Mouse (Mus musculus): ENCODE data around the gene Borcs7. TPM values are rescaled to one million over a fixed set of nuclear protein-coding genes. Genes with fewer than 3 reads are reported as not detected.

The Borcs7 gene
- polyA plus RNA-seq, 1 experiment = 2.0 TPM

DNA sequence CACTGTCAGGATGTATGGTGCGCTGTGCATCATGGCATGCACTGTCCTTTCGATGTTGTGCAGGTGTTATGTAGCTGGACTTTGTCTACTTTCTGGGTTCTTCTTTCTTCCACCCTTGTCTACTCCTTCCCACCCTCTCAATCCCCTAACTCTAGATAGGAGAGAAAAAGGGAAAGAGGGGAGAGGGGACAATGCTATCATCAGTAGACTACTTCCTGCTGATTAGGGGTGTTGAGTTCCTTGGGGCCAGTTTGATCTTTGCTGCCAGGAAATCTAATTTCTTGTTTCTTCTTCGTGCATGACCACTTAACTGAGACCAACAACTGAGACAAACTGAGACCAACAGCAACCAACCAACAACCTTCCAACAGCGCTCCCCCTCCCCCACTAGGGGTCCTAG, 20.9 kb downstream of the Borcs7 start:
- no peaks in the 10 kb centered on the region for H3K27me3 ChIP-seq (ENCODE audit: control insufficient read depth, insufficient read depth, low read length)
- WGBS = 91% methylated on average over 4 of the region's 4 CpGs
- TF ChIP-seq CTCF (IDR thresholded peaks at IDR 0.05; ENCODE audit: extremely low read depth, insufficient read length, insufficient replicate concordance, low read depth, low read length) (no peak), POLR2A (IDR thresholded peaks at IDR 0.05; ENCODE audit: low read depth, low read length) (no peak)
- H3K27ac ChIP-seq (ENCODE audit: insufficient read depth, low read depth, low read length) = no peak overlapping the region
- no peak overlapping the region for H3K4me3 ChIP-seq (ENCODE audit: low read depth, low read length)
- peaks cover 16% of the 10 kb centered on the region for H3K36me3 ChIP-seq (ENCODE audit: control insufficient read depth, insufficient read depth, low read length)
- H3K4me1 ChIP-seq (ENCODE audit: control insufficient read depth, insufficient read depth, insufficient read length, low read length) = peaks cover 10% of the 10 kb centered on the region; the same call in 1 of the 2 replicates

DNA sequence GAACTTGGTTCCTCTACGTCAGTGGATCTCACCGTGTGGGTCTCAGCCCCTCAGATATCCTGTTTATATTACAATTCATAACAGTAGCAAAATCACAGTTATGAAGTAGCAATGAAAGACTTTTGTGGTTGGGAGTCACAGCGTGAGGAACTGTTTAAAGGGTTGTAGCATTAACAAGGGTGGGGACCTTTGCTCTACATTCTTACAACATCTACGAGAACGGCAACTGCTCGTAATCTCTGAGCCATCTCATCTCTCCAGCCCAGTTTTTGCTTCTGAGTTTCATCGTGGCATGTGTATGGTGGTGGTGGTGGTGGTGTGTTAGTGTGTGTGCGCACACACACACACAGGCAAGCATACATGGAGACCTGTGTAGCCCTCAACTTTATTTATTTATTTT, 24.5 kb downstream of the Borcs7 start:
- WGBS = 85% methylated on average over 8 of the region's 8 CpGs
- H3K4me3 ChIP-seq (ENCODE audit: low read depth, low read length) = no peak overlapping the region
- no peak for TF ChIP-seq POLR2A (IDR thresholded peaks at IDR 0.05; ENCODE audit: low read depth, low read length)
- TF ChIP-seq CTCF (IDR thresholded peaks at IDR 0.05; ENCODE audit: extremely low read depth, insufficient read length, insufficient replicate concordance, low read depth, low read length) = no peak
- no peaks in the 10 kb centered on the region for H3K27me3 ChIP-seq (ENCODE audit: control insufficient read depth, insufficient read depth, low read length)
- H3K4me1 ChIP-seq (ENCODE audit: control insufficient read depth, insufficient read depth, insufficient read length, low read length) = no peaks in the 10 kb centered on the region; the same call in 1 of the 2 replicates
- H3K36me3 ChIP-seq (ENCODE audit: control insufficient read depth, insufficient read depth, low read length) = peaks cover 31% of the 10 kb centered on the region
- H3K27ac ChIP-seq (ENCODE audit: insufficient read depth, low read depth, low read length) = no peak overlapping the region

DNA sequence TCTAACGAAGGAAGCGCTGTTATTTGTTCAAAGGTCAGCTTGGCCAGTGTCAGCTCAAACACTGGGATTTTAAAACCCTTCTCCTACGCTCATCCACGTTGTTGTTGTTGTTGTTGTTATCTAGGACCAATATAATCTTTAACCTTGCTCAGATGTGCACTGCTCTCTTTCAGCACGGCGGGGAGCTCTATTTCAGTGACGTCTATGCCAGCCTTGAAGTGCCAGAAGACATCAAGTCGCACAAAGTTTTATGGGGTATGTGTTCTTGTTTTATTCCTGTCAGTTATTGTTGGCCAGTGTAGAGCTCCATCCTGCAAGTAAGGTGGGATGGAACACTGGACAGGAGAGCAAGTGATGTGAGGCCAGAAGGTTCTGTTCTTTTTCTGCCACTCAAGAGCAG, 25.3 kb downstream of the Borcs7 start:
- H3K4me1 ChIP-seq (ENCODE audit: control insufficient read depth, insufficient read depth, insufficient read length, low read length) = no peaks in the 10 kb centered on the region; the same call in 1 of the 2 replicates
- no peaks in the 10 kb centered on the region for H3K27me3 ChIP-seq (ENCODE audit: control insufficient read depth, insufficient read depth, low read length)
- 87% methylated on average over 8 of the region's 8 CpGs for WGBS
- no peak overlapping the region for H3K4me3 ChIP-seq (ENCODE audit: low read depth, low read length)
- TF ChIP-seq POLR2A (IDR thresholded peaks at IDR 0.05; ENCODE audit: low read depth, low read length) (no peak), CTCF (IDR thresholded peaks at IDR 0.05; ENCODE audit: extremely low read depth, insufficient read length, insufficient replicate concordance, low read depth, low read length) (no peak)
- peaks cover 37% of the 10 kb centered on the region for H3K36me3 ChIP-seq (ENCODE audit: control insufficient read depth, insufficient read depth, low read length)
- H3K27ac ChIP-seq (ENCODE audit: insufficient read depth, low read depth, low read length) = no peak overlapping the region

DNA sequence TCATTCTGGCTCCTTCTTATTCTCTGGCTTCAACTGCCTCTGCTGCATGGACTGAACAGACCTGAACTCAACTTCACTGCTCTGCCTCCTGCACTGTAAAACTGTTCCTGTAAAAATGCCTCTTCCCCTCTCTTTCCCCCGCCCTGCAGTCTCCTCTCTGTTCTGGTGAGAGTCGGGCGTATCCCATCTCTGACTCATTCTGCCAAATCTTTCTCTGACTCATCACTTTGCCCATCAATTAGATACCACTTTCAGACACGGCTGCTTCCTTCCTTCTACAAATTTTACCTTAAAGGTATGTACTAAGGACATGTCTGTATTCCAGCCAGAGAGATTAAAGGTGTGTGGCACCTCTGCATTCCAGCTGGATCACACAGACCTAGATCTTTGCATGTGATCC, 28.4 kb downstream of the Borcs7 start:
- TF ChIP-seq CTCF (IDR thresholded peaks at IDR 0.05; ENCODE audit: extremely low read depth, insufficient read length, insufficient replicate concordance, low read depth, low read length) = no peak
- TF ChIP-seq POLR2A (IDR thresholded peaks at IDR 0.05; ENCODE audit: low read depth, low read length) = no peak
- Histone ChIP-seq H3K36me3 (ENCODE audit: control insufficient read depth, insufficient read depth, low read length) (peaks cover 50% of the 10 kb centered on the region), H3K4me1 (ENCODE audit: control insufficient read depth, insufficient read depth, insufficient read length, low read length) (no peaks in the 10 kb centered on the region), H3K27me3 (ENCODE audit: control insufficient read depth, insufficient read depth, low read length) (no peaks in the 10 kb centered on the region), H3K27ac (ENCODE audit: insufficient read depth, low read depth, low read length) (no peak overlapping the region), H3K4me3 (ENCODE audit: low read depth, low read length) (no peak overlapping the region)
- 67% methylated on average over 4 of the region's 4 CpGs for WGBS

DNA sequence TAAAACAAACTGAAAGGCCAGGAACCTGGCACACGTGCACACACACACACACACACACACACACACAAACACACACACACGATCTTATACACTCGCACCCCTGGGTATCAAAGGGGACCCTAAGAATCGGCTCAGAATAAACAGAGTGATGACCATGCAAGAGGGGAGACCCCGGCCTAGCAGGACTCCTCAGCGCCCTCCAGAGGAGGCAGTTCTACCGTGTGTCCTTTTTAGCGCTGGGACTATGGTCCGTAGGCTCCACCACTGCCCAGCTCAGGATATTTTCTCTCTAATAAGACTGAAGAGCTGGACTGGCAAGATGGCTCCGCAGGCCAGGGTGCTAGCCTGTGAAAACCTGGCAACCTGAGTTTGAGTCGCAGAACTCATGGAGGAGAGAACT, 34.7 kb downstream of the Borcs7 start:
- no peak overlapping the region for H3K4me3 ChIP-seq (ENCODE audit: low read depth, low read length)
- no peak overlapping the region for H3K27ac ChIP-seq (ENCODE audit: insufficient read depth, low read depth, low read length)
- no peaks in the 10 kb centered on the region for H3K27me3 ChIP-seq (ENCODE audit: control insufficient read depth, insufficient read depth, low read length)
- 83% methylated on average over 11 of the region's 11 CpGs for WGBS
- H3K36me3 ChIP-seq (ENCODE audit: control insufficient read depth, insufficient read depth, low read length) = peaks cover 49% of the 10 kb centered on the region
- TF ChIP-seq POLR2A (IDR thresholded peaks at IDR 0.05; ENCODE audit: low read depth, low read length) = no peak
- no peak for TF ChIP-seq CTCF (IDR thresholded peaks at IDR 0.05; ENCODE audit: extremely low read depth, insufficient read length, insufficient replicate concordance, low read depth, low read length)
- H3K4me1 ChIP-seq (ENCODE audit: control insufficient read depth, insufficient read depth, insufficient read length, low read length) = peaks cover 6% of the 10 kb centered on the region; the same call in 1 of the 2 replicates

DNA sequence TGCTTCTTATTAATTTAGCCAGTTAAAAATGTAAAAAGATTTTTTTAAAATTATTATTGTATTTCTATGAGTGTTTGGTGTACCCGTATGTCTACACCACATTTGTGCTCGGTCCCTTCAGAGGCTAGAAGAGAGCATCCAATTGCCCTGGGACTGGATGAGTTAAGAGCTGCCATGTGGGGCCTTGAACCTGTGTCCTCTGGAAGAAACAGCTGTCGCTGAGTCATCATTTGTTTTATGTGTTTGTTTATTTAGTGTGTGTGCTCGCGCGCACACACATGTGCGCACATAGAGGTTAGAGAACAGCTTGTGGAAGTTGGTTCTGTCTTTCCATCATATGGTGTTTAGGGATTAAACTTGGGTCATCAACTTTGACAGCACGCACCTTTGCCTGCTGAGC, 36.4 kb downstream of the Borcs7 start:
- WGBS = 98% methylated on average over 8 of the region's 8 CpGs
- Histone ChIP-seq H3K36me3 (ENCODE audit: control insufficient read depth, insufficient read depth, low read length) (peaks cover 36% of the 10 kb centered on the region), H3K27ac (ENCODE audit: insufficient read depth, low read depth, low read length) (no peak overlapping the region), H3K4me3 (ENCODE audit: low read depth, low read length) (no peak overlapping the region), H3K4me1 (ENCODE audit: control insufficient read depth, insufficient read depth, insufficient read length, low read length) (peaks cover 6% of the 10 kb centered on the region; the same call in 1 of the 2 replicates), H3K27me3 (ENCODE audit: control insufficient read depth, insufficient read depth, low read length) (no peaks in the 10 kb centered on the region)
- TF ChIP-seq CTCF (IDR thresholded peaks at IDR 0.05; ENCODE audit: extremely low read depth, insufficient read length, insufficient replicate concordance, low read depth, low read length) (no peak), POLR2A (IDR thresholded peaks at IDR 0.05; ENCODE audit: low read depth, low read length) (no peak)

DNA sequence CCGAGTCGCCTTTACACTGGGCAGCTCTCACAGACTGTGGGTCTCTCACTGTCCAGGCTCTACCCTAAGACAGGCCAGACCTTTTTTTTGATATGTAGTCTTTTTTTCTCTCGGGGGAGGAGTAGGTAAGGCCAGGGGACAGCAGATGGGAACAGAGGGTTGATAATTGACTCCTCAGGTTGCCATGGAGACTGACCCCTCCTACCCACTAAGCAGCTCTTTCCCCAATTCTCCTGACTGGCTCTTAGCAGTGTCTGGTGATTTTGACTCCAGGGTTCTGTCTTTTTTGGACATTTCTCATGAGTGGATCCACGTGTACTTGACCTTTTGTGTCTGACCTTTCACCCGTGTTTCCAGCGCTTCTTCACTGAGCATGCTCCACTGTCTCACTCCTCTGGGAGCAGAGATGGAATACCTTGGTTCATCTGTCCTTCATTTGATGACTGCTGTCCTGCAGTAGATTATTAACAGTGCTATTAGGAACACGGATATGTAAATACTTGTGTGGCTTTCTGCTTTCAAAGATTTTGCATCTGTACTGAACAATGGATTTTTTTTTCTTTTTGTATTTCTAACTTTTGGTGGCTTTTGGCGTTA, 37.5 kb downstream of the Borcs7 start:
- H3K27me3 ChIP-seq (ENCODE audit: control insufficient read depth, insufficient read depth, low read length) = no peaks in the 10 kb centered on the region
- WGBS = 67% methylated on average over 8 of the region's 8 CpGs
- peak overlapping the region; percentile 54; the same call in 1 of the 2 replicates for H3K27ac ChIP-seq (ENCODE audit: insufficient read depth, low read depth, low read length)
- no peak overlapping the region for H3K4me3 ChIP-seq (ENCODE audit: low read depth, low read length)
- H3K4me1 ChIP-seq (ENCODE audit: control insufficient read depth, insufficient read depth, insufficient read length, low read length) = peaks cover 6% of the 10 kb centered on the region; the same call in 1 of the 2 replicates
- TF ChIP-seq POLR2A (IDR thresholded peaks at IDR 0.05; ENCODE audit: low read depth, low read length) (no peak), CTCF (IDR thresholded peaks at IDR 0.05; ENCODE audit: extremely low read depth, insufficient read length, insufficient replicate concordance, low read depth, low read length) (no peak)
- H3K36me3 ChIP-seq (ENCODE audit: control insufficient read depth, insufficient read depth, low read length) = peaks cover 32% of the 10 kb centered on the region

Data from small intestine, adult 2 months (tissue).